Mouse (Mus musculus) thymus, postnatal 14 days (tissue): ENCODE measurements around the gene Snrnp40.

ENCODE experiments used
- DNase-seq: peaks from one replicate; pipeline ENCODE4 v3.0.0; 2021

Gene Snrnp40

GRCm38 (mm10) chr4:130387256-130387655 is 27.3 kb downstream of the Snrnp40 start:
- DNase-seq = no peak

DNA sequence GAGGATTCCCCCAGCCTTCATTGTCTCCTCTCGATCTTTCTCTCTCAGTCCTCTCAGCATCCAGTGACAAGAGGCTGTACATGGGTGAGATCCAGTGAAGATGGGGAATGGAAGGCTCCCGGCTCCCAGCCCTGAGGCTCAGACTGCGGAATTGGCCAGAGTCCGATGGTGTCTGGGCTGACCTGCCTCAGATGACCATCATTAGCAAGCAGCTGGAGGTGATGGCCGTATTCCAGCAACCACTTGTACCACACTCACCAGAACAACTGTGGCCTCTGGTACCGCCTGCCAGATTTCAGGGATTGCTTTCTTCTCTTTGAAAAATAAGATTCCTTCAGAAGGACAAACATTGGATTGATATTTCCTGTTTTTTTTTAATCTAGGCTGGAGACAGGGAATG is 29.6 kb downstream of the Snrnp40 start:
- DNase-seq = no peak

GRCm38 (mm10) chr4:130389927-130390326 is 30.0 kb downstream of the Snrnp40 start:
- no peak for DNase-seq

DNA sequence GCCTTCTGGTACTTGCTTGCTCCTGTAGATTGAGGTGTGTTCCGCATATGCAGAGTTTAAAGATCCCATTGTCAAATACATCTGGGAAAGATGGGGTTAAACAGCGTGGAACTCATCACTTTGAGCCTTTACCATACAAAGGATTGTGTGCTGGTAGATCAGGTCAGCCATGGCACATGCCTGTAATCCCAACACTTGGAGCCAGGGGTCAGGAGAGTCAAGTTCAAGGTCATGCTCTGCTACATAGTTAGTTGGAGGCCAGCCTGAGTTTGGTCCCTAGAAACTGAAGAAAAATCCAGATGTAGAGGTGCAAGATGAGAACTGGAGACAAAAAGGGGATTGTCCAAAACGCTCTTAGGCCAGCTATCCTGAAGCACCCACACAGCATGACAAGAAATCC is 31.3 kb downstream of the Snrnp40 start:
- no peak for DNase-seq
